In the genomic region with DNA sequence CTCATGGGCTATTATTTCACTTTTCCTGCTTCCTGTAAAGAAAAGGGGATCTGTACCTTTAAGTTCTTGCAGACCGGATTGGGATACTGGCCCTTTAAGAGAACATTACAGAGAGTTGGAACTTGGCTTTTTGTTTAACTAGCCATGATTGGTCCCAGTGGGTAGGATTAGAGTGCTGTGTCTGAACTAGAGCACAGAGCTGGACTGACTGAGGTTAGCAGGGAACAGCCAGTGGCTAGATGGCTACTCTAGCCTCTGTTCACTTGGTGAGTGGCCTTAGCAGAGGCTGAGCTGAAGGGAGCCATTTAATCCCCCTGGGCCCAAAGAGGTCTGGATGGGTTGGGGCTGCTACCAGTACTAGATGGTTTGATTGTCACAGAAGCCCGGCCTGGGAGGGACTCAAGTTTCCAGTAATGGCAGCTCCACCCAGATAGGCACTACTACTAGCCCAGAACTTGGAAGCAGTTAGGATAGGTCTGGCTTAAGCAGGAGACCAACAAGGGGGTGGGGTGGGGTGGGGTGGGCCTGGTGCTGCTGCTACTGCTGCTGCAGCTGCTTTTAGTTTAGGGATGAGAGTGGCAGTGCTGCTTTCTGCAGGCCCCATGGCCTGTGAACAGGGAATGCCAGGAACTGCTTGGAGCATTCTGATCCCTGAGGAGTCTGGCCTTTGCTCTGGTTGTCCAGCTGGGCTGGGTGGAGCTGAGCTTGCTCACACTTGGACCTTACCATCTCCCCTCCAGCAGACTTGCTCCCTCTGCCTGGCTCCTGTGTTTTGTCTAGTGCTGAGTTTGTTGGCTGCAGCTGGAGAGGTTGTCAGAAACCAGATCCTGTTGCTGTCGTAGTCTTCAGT, we compare ENCODE assay signal across 8 mouse cellular contexts.
DNase-seq lines count a peak whose midpoint lies in the region; ATAC-seq lines count a peak whose summit lies in the region.

No protein-coding gene starts in this region.

- peak overlapping the region; percentile 61 for H3K9ac ChIP-seq in heart, embryonic 16.5 days (ENCODE audit: low read length)
- H3K9ac ChIP-seq in midbrain, embryonic 12.5 days (replicated peaks) = no peak overlapping the region

- DNase-seq in adrenal gland, postnatal 14 days = peak; percentile 68
- DNase-seq in adrenal gland, adult 18-20 months (ENCODE audit: low spot score in 2 of 2) = no peak
- peak; percentile 63 for DNase-seq in fibroblast of lung, adult 2 months (ENCODE audit: low read depth)
- DNase-seq in kidney, postnatal 25 days = peak; percentile 68 to 87
- DNase-seq in right cerebral cortex, postnatal 14 days = no peak
- no peak for DNase-seq in cerebellum, adult 11-12 months

- H3K36me3 ChIP-seq in heart, embryonic 16.5 days (ENCODE audit: control insufficient read depth, insufficient read depth) = no peaks in the 10 kb centered on the region
- H3K36me3 ChIP-seq in midbrain, embryonic 12.5 days = no peaks in the 10 kb centered on the region

- peak overlapping the region; percentile 16 for H3K4me3 ChIP-seq in heart, embryonic 16.5 days (ENCODE audit: low read length)
- no peak overlapping the region for H3K4me3 ChIP-seq in midbrain, embryonic 12.5 days

- no peaks in the 10 kb centered on the region for H3K9me3 ChIP-seq in heart, embryonic 16.5 days (replicated peaks; ENCODE audit: control insufficient read depth, low read length)
- no peaks in the 10 kb centered on the region for H3K9me3 ChIP-seq in midbrain, embryonic 12.5 days

- ATAC-seq in heart, embryonic 16.5 days (replicated peaks; ENCODE audit: extremely low read depth, insufficient read depth, low FRiP score) = no peak
- peak; percentile 60 for ATAC-seq in midbrain, embryonic 12.5 days (ENCODE audit: low FRiP score, low read depth)

- peaks cover 94% of the 10 kb centered on the region for H3K4me1 ChIP-seq in heart, embryonic 16.5 days (ENCODE audit: control insufficient read depth, insufficient read depth, low read length)
- H3K4me1 ChIP-seq in midbrain, embryonic 12.5 days = peaks cover 72% of the 10 kb centered on the region

- WGBS in heart, embryonic 16.5 days = 19% methylated on average over 3 of the region's 3 CpGs
- WGBS in midbrain, embryonic 12.5 days = 48% methylated on average over 3 of the region's 3 CpGs

- peak overlapping the region; percentile 81 for H3K27ac ChIP-seq in heart, embryonic 16.5 days (ENCODE audit: low read length)
- H3K27ac ChIP-seq in midbrain, embryonic 12.5 days (replicated peaks) = peak overlapping the region; percentile 65

- H3K27me3 ChIP-seq in heart, embryonic 16.5 days (ENCODE audit: control insufficient read depth, insufficient read depth, low read length) = no peaks in the 10 kb centered on the region
- no peaks in the 10 kb centered on the region for H3K27me3 ChIP-seq in midbrain, embryonic 12.5 days

- peak overlapping the region; percentile 36 for H3K4me2 ChIP-seq in heart, embryonic 16.5 days (ENCODE audit: low read depth, low read length)
- H3K4me2 ChIP-seq in midbrain, embryonic 12.5 days (replicated peaks) = peak overlapping the region; percentile 14; the same call in 1 of the 2 replicates

Comparison
In these comparisons a context has a peak if more than half of its experiments do, and no peak if none do; other contexts are left out.
1. DNase-seq: peak in adrenal gland, postnatal 14 days (single experiment), fibroblast of lung, adult 2 months (single experiment) and kidney, postnatal 25 days (2 of 2); none in adrenal gland, adult 18-20 months (0 of 2), right cerebral cortex, postnatal 14 days (single experiment) and cerebellum, adult 11-12 months (single experiment).